Mouse (Mus musculus) forebrain, embryonic 15.5 days (tissue): ENCODE measurements at regions not wholly inside any gene's neighbourhood (a gene's known extent, or its start where the extent isn't known, plus 50 kb on each side); places are given as distances from the start of the nearest gene placed in this dataset.

Source experiments
- ATAC-seq: fragments of 200-750 bp; cut with Nextera tagmentation; replicated peaks from 2 replicates; pipeline ENCODE4 v1.8.0; 2017; ENCODE audit warnings: mild to moderate bottlenecking, moderate TSS enrichment, moderate library complexity
- H3K27ac ChIP-seq: fragments of 300-500 bp; sonication (generic); replicated peaks from 2 replicates; pipeline ENCODE4 v1.5.1; 2015; ENCODE audit warnings: mild to moderate bottlenecking, inconsistent platforms
- H3K27me3 ChIP-seq: fragments of 300-500 bp; sonication (generic); 2 replicates; pipeline ENCODE4 v1.6.1; 2015; ENCODE audit warnings: inconsistent platforms
- H3K36me3 ChIP-seq: fragments of 300-500 bp; sonication (generic); 2 replicates; pipeline ENCODE4 v1.6.1; 2015; ENCODE audit warnings: mild to moderate bottlenecking, inconsistent platforms
- H3K4me1 ChIP-seq: fragments of 300-500 bp; sonication (generic); 2 replicates; pipeline ENCODE4 v1.6.1; 2015; ENCODE audit warnings: inconsistent platforms
- H3K4me2 ChIP-seq: fragments of 300-500 bp; sonication (generic); replicated peaks from 2 replicates; pipeline ENCODE4 v1.6.1; 2015; ENCODE audit warnings: mild to moderate bottlenecking, inconsistent platforms
- H3K4me3 ChIP-seq: fragments of 300-500 bp; sonication (generic); 2 replicates; pipeline ENCODE4 v1.5.1; 2015; ENCODE audit warnings: mild to moderate bottlenecking, inconsistent platforms
- H3K9ac ChIP-seq: fragments of 300-500 bp; sonication (generic); replicated peaks from 2 replicates; pipeline ENCODE4 v1.6.1; 2015; ENCODE audit warnings: mild to moderate bottlenecking, inconsistent platforms
- H3K9me3 ChIP-seq: fragments of 300-500 bp; sonication (generic); 2 replicates; pipeline ENCODE4 v1.6.1; 2016; ENCODE audit warnings: inconsistent platforms
- WGBS: fragments of 180-500 bp; shearing (Covaris S2); methylation state at CpG from one replicate; pipeline ENCODE4 v1.1.7; 2015; ENCODE audit warnings: mixed read lengths; 5-methylcytosine and 5-hydroxymethylcytosine counted together

GRCm38 (mm10) chr7:70744296-70744695 is 377.8 kb upstream of the Nr2f2 start:
- Histone ChIP-seq H3K4me3 (no peak overlapping the region), H3K9ac (no peak overlapping the region), H3K4me1 (no peaks in the 10 kb centered on the region), H3K4me2 (no peak overlapping the region), H3K27ac (no peak overlapping the region), H3K27me3 (no peaks in the 10 kb centered on the region), H3K9me3 (no peaks in the 10 kb centered on the region), H3K36me3 (no peaks in the 10 kb centered on the region)
- 72% methylated on average over 18 of the region's 18 CpGs for WGBS
- no peak for ATAC-seq

DNA sequence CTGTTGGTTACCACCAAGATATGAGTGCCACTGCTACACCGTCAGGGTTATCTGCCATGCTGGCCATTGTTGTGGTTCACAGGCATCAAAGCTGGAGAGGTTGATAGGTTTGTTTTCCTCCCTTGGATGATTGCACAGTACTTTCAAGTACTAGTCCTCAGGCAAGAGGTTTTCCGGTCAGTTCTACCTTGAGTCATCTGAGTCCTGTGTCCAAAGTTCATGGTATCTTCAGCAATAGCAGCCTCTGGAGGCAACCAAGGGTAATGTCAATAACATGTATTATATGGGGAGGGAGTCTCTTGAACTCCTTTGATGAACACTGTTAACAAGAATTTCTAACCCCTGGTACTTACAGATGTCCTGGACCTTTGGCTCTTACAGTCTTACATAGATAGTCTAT is 369.1 kb upstream of the Nr2f2 start:
- H3K27ac ChIP-seq: no peak overlapping the region
- H3K36me3 ChIP-seq: no peaks in the 10 kb centered on the region
- no peaks in the 10 kb centered on the region for H3K4me1 ChIP-seq
- ATAC-seq: no peak
- H3K4me3 ChIP-seq: no peak overlapping the region
- H3K9ac ChIP-seq: no peak overlapping the region
- H3K4me2 ChIP-seq: no peak overlapping the region
- no peaks in the 10 kb centered on the region for H3K9me3 ChIP-seq
- WGBS: 96% methylated on average over 2 of the region's 2 CpGs
- no peaks in the 10 kb centered on the region for H3K27me3 ChIP-seq

GRCm38 (mm10) chr7:70733501-70733900 is 367.0 kb upstream of the Nr2f2 start:
- no peaks in the 10 kb centered on the region for H3K4me1 ChIP-seq
- H3K4me3 ChIP-seq: no peak overlapping the region
- H3K4me2 ChIP-seq: no peak overlapping the region
- no peaks in the 10 kb centered on the region for H3K27me3 ChIP-seq
- no peaks in the 10 kb centered on the region for H3K36me3 ChIP-seq
- H3K9ac ChIP-seq: no peak overlapping the region
- no peaks in the 10 kb centered on the region for H3K9me3 ChIP-seq
- no peak overlapping the region for H3K27ac ChIP-seq
- ATAC-seq: no peak

- Histone ChIP-seq H3K27ac (no peak overlapping the region), H3K27me3 (no peaks in the 10 kb centered on the region), H3K4me2 (no peak overlapping the region), H3K9ac (no peak overlapping the region), H3K4me1 (no peaks in the 10 kb centered on the region), H3K9me3 (no peaks in the 10 kb centered on the region), H3K36me3 (no peaks in the 10 kb centered on the region), H3K4me3 (no peak overlapping the region)
- WGBS: 92% methylated on average over 8 of the region's 8 CpGs
- ATAC-seq: no peak
Measured at GRCm38 (mm10) chr7:70729896-70730295, 363.4 kb upstream of the Nr2f2 start.

- Histone ChIP-seq H3K27me3 (no peaks in the 10 kb centered on the region), H3K4me2 (no peak overlapping the region), H3K9ac (no peak overlapping the region), H3K4me3 (no peak overlapping the region), H3K36me3 (no peaks in the 10 kb centered on the region), H3K27ac (no peak overlapping the region), H3K4me1 (no peaks in the 10 kb centered on the region), H3K9me3 (no peaks in the 10 kb centered on the region)
- 71% methylated on average over 18 of the region's 18 CpGs for WGBS
- ATAC-seq: no peak
Measured at GRCm38 (mm10) chr7:70718149-70718765, 351.7 kb upstream of the Nr2f2 start.

DNA sequence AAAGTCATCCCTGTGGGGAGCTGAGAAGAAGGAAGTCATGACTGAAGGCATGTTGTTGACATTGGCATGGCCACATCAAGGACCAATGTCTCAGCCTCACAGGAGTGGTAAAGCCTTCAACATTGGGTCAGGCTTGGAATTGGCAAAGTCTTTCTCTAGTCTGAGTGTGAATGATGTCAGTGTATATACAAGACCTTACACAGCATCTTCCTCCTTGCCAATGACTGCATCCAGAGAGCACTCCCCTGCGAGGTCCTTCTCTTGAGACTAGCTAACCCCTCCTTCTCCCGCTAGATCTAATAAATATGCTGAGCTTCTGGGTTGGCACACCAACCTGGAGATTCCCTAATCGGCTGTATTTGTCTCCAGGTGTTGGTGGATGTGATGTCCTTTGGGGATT is 351.1 kb upstream of the Nr2f2 start:
- WGBS: 98% methylated on average over 3 of the region's 3 CpGs
- no peak overlapping the region for H3K27ac ChIP-seq

GRCm38 (mm10) chr7:70716811-70717458 is 350.4 kb upstream of the Nr2f2 start:
- no peak overlapping the region for H3K27ac ChIP-seq
- no peaks in the 10 kb centered on the region for H3K36me3 ChIP-seq
- H3K27me3 ChIP-seq: no peaks in the 10 kb centered on the region
- H3K4me3 ChIP-seq: no peak overlapping the region
- 90% methylated on average over 4 of the region's 4 CpGs for WGBS
- ATAC-seq: no peak
- no peak overlapping the region for H3K9ac ChIP-seq
- H3K4me2 ChIP-seq: no peak overlapping the region
- no peaks in the 10 kb centered on the region for H3K9me3 ChIP-seq
- no peaks in the 10 kb centered on the region for H3K4me1 ChIP-seq

More for the DNA sequence above, 351.1 kb upstream of the Nr2f2 start:
- Histone ChIP-seq H3K4me2 (no peak overlapping the region), H3K4me3 (no peak overlapping the region), H3K27me3 (no peaks in the 10 kb centered on the region), H3K4me1 (no peaks in the 10 kb centered on the region), H3K36me3 (no peaks in the 10 kb centered on the region), H3K9ac (no peak overlapping the region), H3K9me3 (no peaks in the 10 kb centered on the region)
- ATAC-seq: no peak

DNA sequence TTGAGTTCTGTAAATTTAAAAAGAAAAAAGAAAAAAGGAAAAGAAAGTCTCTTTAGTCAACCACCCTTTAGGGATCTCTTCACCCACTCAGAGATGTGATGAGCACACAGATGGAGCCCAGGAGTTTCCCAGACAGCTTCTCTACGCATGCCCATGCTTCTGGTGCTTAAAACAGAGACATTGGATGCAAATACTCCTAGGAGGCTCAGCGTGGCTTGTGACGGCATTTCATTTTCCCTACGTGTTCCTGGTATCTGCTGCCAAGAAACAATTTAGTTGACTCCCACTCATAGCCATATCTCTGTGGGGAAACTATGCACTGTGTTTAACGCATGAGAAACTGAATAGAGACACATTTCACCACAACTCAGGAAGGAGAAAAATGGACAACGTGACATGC is 345.6 kb upstream of the Nr2f2 start:
- Histone ChIP-seq H3K36me3 (no peaks in the 10 kb centered on the region), H3K4me3 (no peak overlapping the region), H3K4me2 (no peak overlapping the region), H3K4me1 (no peaks in the 10 kb centered on the region), H3K9me3 (no peaks in the 10 kb centered on the region), H3K27ac (no peak overlapping the region), H3K27me3 (no peaks in the 10 kb centered on the region), H3K9ac (no peak overlapping the region)
- ATAC-seq: no peak
- 85% methylated on average over 6 of the region's 6 CpGs for WGBS

DNA sequence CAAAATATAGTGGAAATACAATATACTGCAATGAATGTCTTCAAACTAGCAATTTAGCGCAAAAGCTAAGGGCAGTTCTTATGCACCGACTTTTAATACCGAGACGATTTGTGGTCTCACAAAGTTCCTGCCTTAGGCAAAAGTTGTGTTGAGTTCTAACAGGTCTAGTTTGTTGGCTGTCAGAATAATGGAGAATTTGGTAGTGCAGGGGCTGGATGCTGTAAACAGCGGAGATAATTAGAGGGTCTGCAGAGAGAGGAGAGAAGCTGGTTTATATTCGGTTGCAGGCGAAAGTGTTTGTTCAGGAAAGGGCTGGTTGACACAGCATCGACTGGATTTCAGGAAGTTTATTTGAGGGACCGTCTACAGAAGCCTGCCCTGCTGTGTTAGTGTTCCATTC is 339.7 kb upstream of the Nr2f2 start:
- Histone ChIP-seq H3K9me3 (no peaks in the 10 kb centered on the region), H3K4me1 (no peaks in the 10 kb centered on the region), H3K4me3 (no peak overlapping the region), H3K27me3 (no peaks in the 10 kb centered on the region), H3K27ac (no peak overlapping the region), H3K36me3 (no peaks in the 10 kb centered on the region), H3K9ac (no peak overlapping the region), H3K4me2 (no peak overlapping the region)
- 82% methylated on average over 9 of the region's 9 CpGs for WGBS
- no peak for ATAC-seq

- WGBS: 88% methylated on average over 1 of the region's 1 CpGs
Measured at GRCm38 (mm10) chr7:70703784-70704183, 337.2 kb upstream of the Nr2f2 start.

GRCm38 (mm10) chr7:70700461-70700860 is 333.9 kb upstream of the Nr2f2 start:
- Histone ChIP-seq H3K9me3 (no peaks in the 10 kb centered on the region), H3K4me1 (no peaks in the 10 kb centered on the region), H3K27me3 (no peaks in the 10 kb centered on the region), H3K36me3 (no peaks in the 10 kb centered on the region), H3K27ac (no peak overlapping the region), H3K9ac (no peak overlapping the region), H3K4me2 (no peak overlapping the region), H3K4me3 (no peak overlapping the region)
- ATAC-seq: no peak
- 74% methylated on average over 4 of the region's 4 CpGs for WGBS

More at GRCm38 (mm10) chr7:70703784-70704183, 337.2 kb upstream of the Nr2f2 start:
- no peak overlapping the region for H3K4me3 ChIP-seq
- H3K27ac ChIP-seq: no peak overlapping the region
- no peak overlapping the region for H3K4me2 ChIP-seq
- no peaks in the 10 kb centered on the region for H3K9me3 ChIP-seq
- H3K27me3 ChIP-seq: no peaks in the 10 kb centered on the region
- no peaks in the 10 kb centered on the region for H3K36me3 ChIP-seq
- ATAC-seq: no peak
- no peaks in the 10 kb centered on the region for H3K4me1 ChIP-seq
- no peak overlapping the region for H3K9ac ChIP-seq

GRCm38 (mm10) chr7:70699391-70699790 is 332.9 kb upstream of the Nr2f2 start:
- Histone ChIP-seq H3K9ac (no peak overlapping the region), H3K36me3 (no peaks in the 10 kb centered on the region)
- WGBS: 59% methylated on average over 2 of the region's 2 CpGs

DNA sequence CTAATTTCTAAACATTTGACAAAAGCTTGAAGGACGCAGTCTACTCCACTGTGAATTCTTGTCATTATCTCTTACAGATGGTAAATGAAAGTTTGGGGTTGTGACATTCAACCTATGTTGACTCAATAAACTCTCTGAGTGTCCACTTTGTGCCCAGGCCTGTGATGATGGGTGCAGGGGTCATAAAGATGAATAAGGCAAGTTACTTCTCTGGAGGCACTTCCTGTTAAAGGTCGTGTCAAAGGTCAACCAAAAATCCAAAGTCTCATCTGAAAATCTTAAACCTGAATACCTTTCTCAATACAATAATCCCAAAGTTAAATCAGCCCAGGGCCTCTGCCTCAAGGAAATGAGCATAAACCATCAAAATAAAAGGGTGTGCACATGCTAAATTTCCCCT is 332.5 kb upstream of the Nr2f2 start:
- Histone ChIP-seq H3K36me3 (no peaks in the 10 kb centered on the region), H3K27ac (no peak overlapping the region), H3K4me1 (no peaks in the 10 kb centered on the region), H3K9me3 (no peaks in the 10 kb centered on the region), H3K4me2 (no peak overlapping the region), H3K4me3 (no peak overlapping the region), H3K27me3 (no peaks in the 10 kb centered on the region), H3K9ac (no peak overlapping the region)
- 76% methylated on average over 2 of the region's 2 CpGs for WGBS
- ATAC-seq: no peak

More at GRCm38 (mm10) chr7:70699391-70699790, 332.9 kb upstream of the Nr2f2 start:
- Histone ChIP-seq H3K4me2 (no peak overlapping the region), H3K9me3 (no peaks in the 10 kb centered on the region), H3K27me3 (no peaks in the 10 kb centered on the region), H3K4me3 (no peak overlapping the region), H3K4me1 (no peaks in the 10 kb centered on the region), H3K27ac (no peak overlapping the region)
- ATAC-seq: no peak
